Mouse (Mus musculus) CD4-positive naive resting alpha-beta T cell, adult 76 days (primary cell): ENCODE measurements around the gene Serpine3. TPM values are rescaled to one million over a fixed set of nuclear protein-coding genes. Genes with fewer than 3 reads are reported as not detected.

Source experiments
- total RNA-seq: library from RNA; stranded (reverse); gene quantifications from one replicate; pipeline ENCODE4 v1.2.4, GENCODE M21; 2023

Gene Serpine3
- total RNA-seq: not detected

GRCm38 (mm10) chr14:62663367-62663766 is at the start of gene Serpine3:
Gene Serpine3, plus strand, starts transcription at chr14:62663667.

Other genes starting within 250 kb of the Serpine3 start
- not detected for gene Gucy1b2, start 207.4 kb upstream of the Serpine3 start, total RNA-seq
- not detected for gene Fam124a, start 107.9 kb upstream of the Serpine3 start, total RNA-seq
- not detected for gene Gm4131, start 96.7 kb upstream of the Serpine3 start, total RNA-seq
- 66.1 TPM for gene Ints6, start 97.5 kb downstream of the Serpine3 start, total RNA-seq
- 15.2 TPM for gene Wdfy2, start 174.0 kb downstream of the Serpine3 start, total RNA-seq